Mouse (Mus musculus): Measurements from ENCODE around the gene Paox. TPM values are rescaled to one million over a fixed set of nuclear protein-coding genes. Genes with fewer than 3 reads are reported as not detected.

Gene Paox
- polyA plus RNA-seq (2015; fragmentation: Nextera tagmentation; extraction: Ambion mirVana): 7.5 and 9.7 TPM in 2 replicates

DNA sequence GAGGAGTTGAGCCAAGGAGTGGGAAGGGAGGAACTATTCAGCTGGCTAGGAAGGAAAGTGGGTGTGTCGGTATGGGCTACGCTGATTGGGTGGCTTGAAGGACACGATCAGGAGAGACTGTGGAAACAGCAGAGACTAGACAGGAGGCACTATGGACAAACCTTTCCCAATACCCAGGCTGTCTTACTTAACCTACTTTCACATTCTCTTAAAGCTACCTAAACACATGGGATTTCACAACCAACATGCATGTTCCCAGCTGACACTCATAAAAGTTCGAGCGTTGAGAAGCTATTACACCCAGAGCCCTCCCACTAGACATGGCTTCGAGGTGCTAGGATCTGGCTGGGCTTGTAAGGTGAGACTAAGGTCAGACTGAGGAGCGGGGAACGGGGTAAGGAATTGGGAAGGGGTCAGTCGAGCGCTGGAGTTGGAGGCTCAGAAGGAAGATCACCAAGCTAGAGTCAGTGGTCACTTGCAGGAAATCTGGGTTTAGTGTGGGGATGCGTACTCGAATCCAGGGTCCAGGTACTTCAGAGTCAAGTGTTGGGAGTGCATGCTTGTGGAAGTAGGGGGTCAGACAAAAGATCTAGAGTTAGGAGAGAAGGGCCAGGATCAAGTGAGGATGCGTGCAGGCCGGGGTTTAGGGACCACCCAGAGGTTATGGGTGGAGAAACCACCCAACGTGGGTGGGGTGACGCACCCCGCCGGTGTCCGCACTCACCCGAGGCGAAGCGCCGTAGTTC is at the start of gene Paox:
Gene Paox, plus strand, starts transcription at position 217 of the 746 bp plus-strand sequence.
- WGBS: 2% methylated on average over 23 of the region's 23 CpGs
- Histone ChIP-seq H3K4me1 (peaks cover 9% of the 10 kb centered on the region), H3K4me2 (peak within 1 kb of the TSS; percentile 87), H3K27ac (peak within 1 kb of the TSS; percentile 63), H3K36me3 (ENCODE audit: poor library complexity, severe bottlenecking) (peaks cover 22% of the 10 kb centered on the region), H3K27me3 (no peaks in the 10 kb centered on the region), H3K9me3 (replicated peaks) (no peaks in the 10 kb centered on the region), H3K4me3 (peak within 1 kb of the TSS; percentile 85), H3K9ac (peak within 1 kb of the TSS; percentile 83)
- ATAC-seq: peak; percentile 80

DNA sequence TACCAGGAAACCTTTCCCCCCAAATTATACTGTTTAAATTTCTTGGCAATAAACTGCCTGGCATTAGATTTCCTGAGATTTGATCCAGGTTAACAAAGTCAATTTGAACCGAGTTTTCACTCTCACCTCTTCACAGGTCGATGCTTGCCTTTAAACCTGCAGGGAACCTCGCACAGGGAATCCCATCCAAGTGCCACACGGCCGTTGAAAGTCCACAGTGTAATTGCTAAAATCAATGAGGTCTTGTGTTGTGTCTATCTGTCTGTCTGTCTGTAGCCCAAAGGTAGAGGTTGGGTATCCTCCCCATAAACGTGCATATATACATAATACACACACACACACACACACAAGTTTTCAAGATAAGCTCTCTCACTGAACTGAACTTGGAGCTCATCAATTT is 48.2 kb upstream of the Paox start:
- H3K9me3 ChIP-seq (replicated peaks): no peaks in the 10 kb centered on the region
- H3K36me3 ChIP-seq (ENCODE audit: poor library complexity, severe bottlenecking): peaks cover 5% of the 10 kb centered on the region; the same call in 1 of the 2 replicates
- H3K4me3 ChIP-seq: no peak overlapping the region
- no peak overlapping the region for H3K27ac ChIP-seq
- WGBS: 68% methylated on average over 6 of the region's 6 CpGs
- peaks cover 74% of the 10 kb centered on the region for H3K27me3 ChIP-seq
- ATAC-seq: no peak
- peaks cover 7% of the 10 kb centered on the region for H3K4me1 ChIP-seq
- H3K9ac ChIP-seq: no peak overlapping the region
- no peak overlapping the region for H3K4me2 ChIP-seq

DNA sequence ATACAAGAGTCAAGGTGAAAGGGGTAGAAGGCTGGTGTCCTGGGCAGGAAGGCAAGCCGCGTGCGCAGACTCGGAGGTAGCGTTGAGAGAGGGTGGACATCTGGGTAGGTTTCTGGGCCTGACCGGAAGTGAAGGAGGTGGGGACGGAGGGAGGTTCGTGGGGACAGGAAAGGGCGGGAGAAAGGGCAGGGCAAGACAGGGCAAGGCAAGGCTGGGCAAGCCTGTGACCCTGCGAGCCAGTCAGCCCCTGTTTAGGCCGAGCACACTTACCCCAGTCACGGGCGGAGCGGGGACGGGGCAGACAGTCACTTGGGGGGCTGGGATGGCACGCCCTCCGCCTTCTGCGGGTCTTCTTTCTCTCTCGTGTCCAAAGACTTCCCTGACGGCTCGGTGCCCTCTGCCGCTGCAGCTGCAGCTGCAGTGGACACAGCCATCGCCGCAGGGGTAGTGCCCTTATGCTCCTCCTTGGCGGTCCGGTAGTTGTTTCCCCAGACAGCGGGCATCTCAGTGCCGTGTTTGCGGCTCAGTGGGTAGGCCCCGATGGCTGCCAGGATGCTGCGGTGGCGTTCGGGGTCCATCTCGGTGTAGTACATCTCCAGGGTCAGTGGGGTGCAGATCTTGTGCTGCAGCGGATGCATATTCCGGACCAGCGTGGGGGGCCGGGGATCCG is 45.4 kb upstream of the Paox start:
- no peaks in the 10 kb centered on the region for H3K9me3 ChIP-seq (replicated peaks)
- peaks cover 70% of the 10 kb centered on the region for H3K27me3 ChIP-seq
- H3K9ac ChIP-seq: no peak overlapping the region
- 43% methylated on average over 37 of the region's 39 CpGs for WGBS
- H3K4me3 ChIP-seq: peak overlapping the region; percentile 5; the same call in 1 of the 2 replicates
- H3K4me2 ChIP-seq: peak overlapping the region; percentile 35; the same call in 1 of the 2 replicates
- H3K27ac ChIP-seq: no peak overlapping the region
- H3K36me3 ChIP-seq (ENCODE audit: poor library complexity, severe bottlenecking): peaks cover 5% of the 10 kb centered on the region; the same call in 1 of the 2 replicates
- no peak for ATAC-seq
- peaks cover 5% of the 10 kb centered on the region; the same call in 1 of the 2 replicates for H3K4me1 ChIP-seq

DNA sequence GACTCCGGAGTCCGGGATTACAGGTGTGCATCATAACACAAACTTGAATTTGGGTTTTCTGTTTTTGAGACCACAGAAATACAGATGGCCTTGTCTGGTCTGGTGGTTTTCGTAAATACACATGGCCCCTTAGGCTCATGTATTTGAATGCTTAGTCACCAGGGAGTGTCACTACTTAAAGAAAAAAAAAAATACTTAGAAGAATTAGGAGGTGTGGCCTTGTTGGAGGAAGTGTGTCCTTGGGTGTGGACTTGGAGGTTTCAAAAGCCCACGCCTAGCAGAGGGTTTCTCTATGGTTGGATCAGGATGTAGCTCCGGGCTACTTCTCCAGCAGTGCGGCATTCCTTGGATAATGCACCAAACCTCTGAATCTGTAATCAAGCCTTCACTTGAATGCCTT is 37.9 kb upstream of the Paox start:
- no peaks in the 10 kb centered on the region for H3K9me3 ChIP-seq (replicated peaks)
- H3K4me3 ChIP-seq: no peak overlapping the region
- H3K9ac ChIP-seq: no peak overlapping the region
- no peak overlapping the region for H3K27ac ChIP-seq
- H3K4me2 ChIP-seq: no peak overlapping the region
- ATAC-seq: no peak
- H3K4me1 ChIP-seq: peaks cover 36% of the 10 kb centered on the region
- peaks cover 30% of the 10 kb centered on the region for H3K27me3 ChIP-seq
- 83% methylated on average over 6 of the region's 6 CpGs for WGBS
- H3K36me3 ChIP-seq (ENCODE audit: poor library complexity, severe bottlenecking): no peaks in the 10 kb centered on the region

DNA sequence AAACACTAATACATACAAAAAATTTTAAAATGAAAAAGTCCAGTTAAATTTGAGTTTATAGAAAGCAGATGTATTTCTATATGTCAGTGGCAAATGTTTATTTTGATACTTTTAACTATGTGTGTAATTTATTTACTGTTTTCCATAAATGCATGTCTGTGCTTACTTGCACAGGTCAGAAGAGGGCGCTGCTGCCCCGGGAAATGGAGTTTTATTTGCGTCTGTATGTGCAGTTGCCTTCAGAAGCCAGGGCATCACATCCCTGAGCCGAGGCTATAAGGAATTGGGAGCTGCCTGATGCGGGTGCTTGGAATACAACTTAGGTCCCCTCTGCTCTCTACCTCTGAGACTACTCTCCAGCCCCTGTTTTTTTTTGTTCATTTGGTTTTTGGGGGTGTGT is 36.9 kb upstream of the Paox start:
- peaks cover 28% of the 10 kb centered on the region for H3K27me3 ChIP-seq
- 3% methylated on average over 5 of the region's 5 CpGs for WGBS
- no peak overlapping the region for H3K4me3 ChIP-seq

DNA sequence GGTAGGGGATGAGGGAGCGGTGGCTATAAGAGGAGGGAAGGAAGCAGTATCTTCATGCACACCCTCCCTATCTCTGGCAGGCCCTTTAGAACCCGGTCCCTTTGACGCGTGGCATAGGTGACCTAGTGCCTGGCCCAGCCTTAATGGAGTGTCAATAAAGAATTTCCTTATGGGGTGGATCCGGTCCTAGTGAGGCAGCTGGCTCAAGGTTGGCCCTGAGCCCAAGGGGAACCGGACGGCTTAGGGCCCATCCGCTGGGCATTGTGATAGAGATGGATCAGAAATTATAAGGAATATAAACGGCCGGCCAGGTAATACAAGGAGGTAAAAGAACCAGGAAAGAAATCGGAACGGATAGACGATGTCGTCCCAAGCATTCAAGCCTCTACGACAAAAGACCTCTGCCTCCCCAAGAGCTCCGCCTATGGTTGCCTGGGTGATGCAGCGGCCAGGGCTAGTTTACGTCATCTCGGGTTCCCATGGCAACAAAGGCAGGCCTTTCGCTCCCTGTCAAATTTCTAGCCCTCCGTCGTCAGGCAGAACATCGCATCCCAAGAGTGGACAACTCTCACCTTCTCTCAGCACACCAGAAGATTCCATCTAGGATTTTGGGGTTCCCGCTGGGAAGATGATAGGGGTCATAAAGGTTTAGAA is 35.0 kb upstream of the Paox start:
- 1% methylated on average over 24 of the region's 24 CpGs for WGBS
- peaks cover 36% of the 10 kb centered on the region for H3K4me1 ChIP-seq
- H3K27me3 ChIP-seq: peaks cover 23% of the 10 kb centered on the region
- peak; percentile 84 for ATAC-seq
- no peaks in the 10 kb centered on the region for H3K36me3 ChIP-seq (ENCODE audit: poor library complexity, severe bottlenecking)
- H3K27ac ChIP-seq: peak overlapping the region; percentile 84
- no peaks in the 10 kb centered on the region for H3K9me3 ChIP-seq (replicated peaks)
- peak overlapping the region; percentile 44 for H3K4me3 ChIP-seq
- H3K9ac ChIP-seq: peak overlapping the region; percentile 65
- H3K4me2 ChIP-seq: peak overlapping the region; percentile 66

More for the DNA sequence above, 36.9 kb upstream of the Paox start:
- 0 out of 2 replicates have a peak overlapping the region, but pooled peaks have one; percentile 84 for H3K27ac ChIP-seq
- H3K9me3 ChIP-seq (replicated peaks): no peaks in the 10 kb centered on the region
- H3K4me1 ChIP-seq: peaks cover 36% of the 10 kb centered on the region
- no peak for ATAC-seq
- no peaks in the 10 kb centered on the region for H3K36me3 ChIP-seq (ENCODE audit: poor library complexity, severe bottlenecking)
- H3K4me2 ChIP-seq: no peak overlapping the region
- no peak overlapping the region for H3K9ac ChIP-seq

DNA sequence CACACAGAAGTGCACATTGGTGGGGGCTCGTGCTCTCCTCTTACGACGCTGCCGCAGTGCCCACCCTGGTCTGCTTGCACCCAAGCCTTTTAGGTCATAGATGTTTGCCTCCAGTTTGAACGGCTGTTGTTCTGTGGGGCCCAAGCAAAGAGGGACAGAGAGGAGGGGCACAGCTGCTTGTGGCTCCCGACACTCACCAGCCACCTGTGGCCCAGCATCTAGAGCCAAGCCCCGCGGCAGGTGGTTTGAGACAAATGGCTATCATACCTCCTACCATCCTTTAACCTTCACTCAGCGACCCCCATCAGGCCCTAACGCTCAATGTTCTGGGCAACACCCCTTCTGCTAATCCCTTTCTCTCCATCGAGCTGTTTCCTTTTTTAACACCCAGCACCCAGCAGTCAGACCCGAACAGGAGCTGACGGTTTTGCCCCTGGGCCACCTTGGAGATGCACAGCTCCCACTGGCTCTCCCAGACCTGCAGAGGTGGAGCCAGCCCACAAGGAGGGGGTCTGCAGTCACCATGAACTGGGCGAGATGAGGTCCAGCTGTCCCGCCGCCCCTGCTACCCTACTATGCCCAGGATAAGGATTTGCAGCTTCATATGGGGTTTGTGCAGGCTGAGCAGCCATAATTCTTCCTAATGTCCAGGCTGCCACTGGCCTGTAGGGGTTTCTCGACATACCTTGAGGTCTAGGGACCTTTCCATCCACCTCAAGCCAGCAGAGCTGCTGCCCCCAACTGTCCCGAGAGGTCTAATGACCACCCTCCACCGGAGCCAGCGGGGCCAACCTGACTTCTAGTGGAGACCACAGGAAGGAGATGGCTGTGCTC is 34.0 kb upstream of the Paox start:
- H3K4me1 ChIP-seq: peaks cover 36% of the 10 kb centered on the region
- H3K4me3 ChIP-seq: peak overlapping the region; percentile 44
- H3K9me3 ChIP-seq (replicated peaks): no peaks in the 10 kb centered on the region
- peak overlapping the region; percentile 65 for H3K9ac ChIP-seq
- ATAC-seq: 0 out of 2 replicates have a peak, but pooled peaks have one; percentile 8
- peak overlapping the region; percentile 84 for H3K27ac ChIP-seq
- peak overlapping the region; percentile 66 for H3K4me2 ChIP-seq
- peaks cover 20% of the 10 kb centered on the region for H3K27me3 ChIP-seq
- WGBS: 9% methylated on average over 20 of the region's 20 CpGs
- no peaks in the 10 kb centered on the region for H3K36me3 ChIP-seq (ENCODE audit: poor library complexity, severe bottlenecking)

DNA sequence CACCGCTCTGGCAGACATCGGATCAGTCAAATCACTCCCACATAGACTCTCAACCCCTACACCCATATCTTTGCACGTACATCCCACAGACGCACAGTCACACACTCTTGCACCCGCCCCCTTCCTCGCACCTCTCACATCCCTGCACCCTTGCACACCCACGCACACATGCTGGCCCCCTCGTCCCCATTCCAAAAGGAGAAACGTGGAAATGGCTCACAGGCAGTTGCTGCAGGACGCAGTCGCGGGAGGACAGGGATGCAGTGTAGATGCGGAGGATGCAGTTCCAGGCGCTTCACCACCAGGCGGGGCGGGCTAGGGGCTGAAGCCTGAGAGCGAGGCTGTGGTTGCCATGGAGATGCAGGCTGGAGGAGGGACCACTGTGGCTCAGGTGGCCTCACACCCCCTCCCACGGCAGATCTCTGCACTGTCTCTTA is 33.3 kb upstream of the Paox start, which contains the start of gene Caly:
Gene Caly, minus strand, starts transcription at position 307 of the 437 bp plus-strand sequence.
- peaks cover 19% of the 10 kb centered on the region for H3K27me3 ChIP-seq
- H3K36me3 ChIP-seq (ENCODE audit: poor library complexity, severe bottlenecking): no peaks in the 10 kb centered on the region
- ATAC-seq: peak; percentile 85
- H3K9me3 ChIP-seq (replicated peaks): no peaks in the 10 kb centered on the region
- WGBS: 4% methylated on average over 18 of the region's 18 CpGs
- peak within 1 kb of the TSS; percentile 65 for H3K9ac ChIP-seq
- H3K4me1 ChIP-seq: peaks cover 36% of the 10 kb centered on the region
- H3K4me3 ChIP-seq: peak within 1 kb of the TSS; percentile 44
- peak within 1 kb of the TSS; percentile 66 for H3K4me2 ChIP-seq
- H3K27ac ChIP-seq: peak within 1 kb of the TSS; percentile 84

DNA sequence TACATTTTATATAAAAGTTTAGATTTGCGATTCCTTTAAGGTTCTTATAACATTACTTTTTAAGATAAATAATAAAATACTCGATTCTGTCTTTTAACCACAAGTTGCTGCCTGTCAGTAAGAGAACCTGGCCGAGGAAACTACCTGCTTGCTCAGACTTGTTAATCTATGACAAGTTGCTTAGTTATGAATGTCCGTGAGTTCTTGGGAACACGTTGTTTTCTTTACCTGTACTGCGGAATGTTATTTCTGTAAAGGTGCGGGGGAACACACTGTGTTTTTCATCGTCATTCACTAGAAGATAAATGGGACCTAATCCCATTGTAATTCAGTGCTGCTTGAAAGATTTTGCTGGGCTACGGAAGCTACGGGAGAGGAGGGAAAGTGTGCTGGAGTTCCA is 25.0 kb upstream of the Paox start:
- 73% methylated on average over 10 of the region's 10 CpGs for WGBS

DNA sequence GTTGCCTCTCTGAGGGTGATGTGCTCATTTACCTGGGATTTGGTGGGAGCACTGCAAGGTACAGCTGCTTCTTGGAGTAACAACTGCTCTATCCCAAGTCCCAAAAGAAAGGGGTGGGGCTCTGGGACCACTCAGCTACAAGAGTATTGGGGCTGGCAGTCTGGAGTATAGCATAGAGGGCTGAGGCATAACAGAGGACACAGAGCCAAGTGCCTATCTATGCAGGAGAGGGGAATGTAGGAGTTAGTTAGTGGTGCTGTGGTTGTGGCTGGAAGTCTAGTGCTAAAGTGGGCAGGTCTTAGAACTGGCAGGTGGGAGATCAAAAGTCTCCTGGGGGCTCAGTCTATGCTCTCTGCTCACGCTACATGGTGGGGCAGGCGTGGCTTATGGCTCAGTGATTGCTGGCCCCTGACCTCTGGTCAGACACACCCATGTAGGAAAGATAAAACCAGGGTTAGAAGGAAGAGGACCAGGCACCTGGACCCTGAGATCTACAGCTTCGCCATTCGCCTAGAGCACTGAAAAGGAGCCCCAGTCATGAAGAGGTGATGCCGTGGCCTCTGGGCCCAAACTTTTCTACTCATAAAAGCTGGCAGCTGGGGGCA is 22.6 kb upstream of the Paox start, which contains the start of gene Prap1:
Gene Prap1, plus strand, starts transcription at position 472 of the 605 bp plus-strand sequence.
- no peak within 1 kb of the TSS for H3K9ac ChIP-seq

More for the DNA sequence above, 25.0 kb upstream of the Paox start:
- Histone ChIP-seq H3K27me3 (no peaks in the 10 kb centered on the region), H3K9me3 (replicated peaks) (no peaks in the 10 kb centered on the region), H3K4me1 (peaks cover 4% of the 10 kb centered on the region; the same call in 1 of the 2 replicates), H3K27ac (no peak overlapping the region), H3K9ac (no peak overlapping the region), H3K4me3 (no peak overlapping the region), H3K4me2 (no peak overlapping the region), H3K36me3 (ENCODE audit: poor library complexity, severe bottlenecking) (no peaks in the 10 kb centered on the region)
- no peak for ATAC-seq

DNA sequence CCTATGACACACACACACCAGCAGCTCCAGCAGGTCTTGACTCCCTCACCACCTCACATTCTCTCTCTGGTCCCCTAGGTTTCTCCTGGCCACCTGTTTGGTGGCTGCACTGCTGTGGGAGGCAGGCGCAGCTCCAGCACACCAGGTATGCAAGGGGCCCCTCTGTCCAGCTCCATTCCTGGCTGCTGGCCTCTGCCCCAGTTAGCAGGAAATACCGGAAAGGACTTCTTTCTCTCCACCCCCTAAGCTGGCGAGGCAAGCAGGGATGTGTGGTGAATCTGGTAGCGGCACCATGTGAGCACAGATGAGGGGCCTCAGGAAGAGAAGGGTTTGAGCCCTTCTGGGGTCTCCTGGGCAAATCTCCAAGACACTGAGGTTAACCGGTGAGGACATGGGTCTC is 20.6 kb upstream of the Paox start:
- Histone ChIP-seq H3K27me3 (no peaks in the 10 kb centered on the region), H3K9me3 (replicated peaks) (no peaks in the 10 kb centered on the region), H3K9ac (no peak overlapping the region), H3K4me1 (peaks cover 8% of the 10 kb centered on the region; the same call in 1 of the 2 replicates), H3K4me2 (no peak overlapping the region), H3K27ac (no peak overlapping the region), H3K36me3 (ENCODE audit: poor library complexity, severe bottlenecking) (no peaks in the 10 kb centered on the region), H3K4me3 (no peak overlapping the region)
- 70% methylated on average over 5 of the region's 5 CpGs for WGBS
- ATAC-seq: no peak

More for the DNA sequence above, 22.6 kb upstream of the Paox start, which contains the start of gene Prap1:
- ATAC-seq: no peak
- Histone ChIP-seq H3K4me1 (peaks cover 8% of the 10 kb centered on the region; the same call in 1 of the 2 replicates), H3K36me3 (ENCODE audit: poor library complexity, severe bottlenecking) (no peaks in the 10 kb centered on the region), H3K4me3 (no peak within 1 kb of the TSS), H3K4me2 (no peak within 1 kb of the TSS), H3K27ac (no peak within 1 kb of the TSS), H3K9me3 (replicated peaks) (no peaks in the 10 kb centered on the region), H3K27me3 (no peaks in the 10 kb centered on the region)
- 71% methylated on average over 5 of the region's 5 CpGs for WGBS
